18 mouse cellular contexts compared by ENCODE assay signal in the genomic region with DNA sequence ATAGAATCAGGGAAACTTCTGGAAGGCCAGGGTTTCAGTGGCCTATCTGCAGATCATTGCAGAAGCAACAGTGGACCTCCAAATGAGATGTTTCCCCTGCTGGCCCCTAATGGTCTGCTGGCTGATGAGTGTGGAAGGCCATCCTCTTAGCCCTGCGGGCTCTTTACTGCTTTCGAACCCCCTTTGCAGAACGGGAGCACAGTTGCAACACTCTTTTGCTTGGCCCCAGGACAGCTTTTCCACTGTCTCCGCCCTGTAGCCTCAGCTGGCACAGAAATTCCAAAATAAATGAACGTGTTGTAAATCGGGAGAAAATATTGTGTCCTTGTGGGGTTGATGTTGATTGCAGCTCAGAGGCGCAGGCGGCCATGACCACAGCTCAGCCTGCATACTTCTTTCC. TPM values are rescaled to one million over a fixed set of nuclear protein-coding genes. Genes with fewer than 3 reads are reported as not detected.
DNase-seq lines count a peak whose midpoint lies in the region; ATAC-seq lines count a peak whose summit lies in the region.
"Had no signal": no experiment of that assay in that cellular context is flagged by ENCODE, and none has a peak within 500 bp of the region (broad histone marks: within the 10 kb centered on the region; RNA-seq: fewer than 3 reads in every experiment).

No protein-coding gene starts in this region.

- ATAC-seq in lung, embryonic 16.5 days (ENCODE audit: low read depth), result peak; percentile 74
- ATAC-seq in hindbrain, embryonic 16.5 days, result no peak
- ATAC-seq: intestine, postnatal 0 days had no signal

- no peaks in the 10 kb centered on the region for H3K36me3 ChIP-seq in lung, embryonic 16.5 days (ENCODE audit: control insufficient read depth, insufficient read depth, low read length)
- no peaks in the 10 kb centered on the region for H3K36me3 ChIP-seq in hindbrain, embryonic 16.5 days (ENCODE audit: control insufficient read depth, insufficient read depth, low read length)
- H3K36me3 ChIP-seq: embryonic facial prominence, embryonic 13.5 days; hindbrain, embryonic 15.5 days; lung, embryonic 15.5 days; neural tube, embryonic 12.5 days had no signal

- 51% methylated on average over 8 of the region's 8 CpGs for WGBS in lung, embryonic 16.5 days
- WGBS in hindbrain, embryonic 16.5 days, result 76% methylated on average over 8 of the region's 8 CpGs

- H3K27ac ChIP-seq in lung, embryonic 16.5 days (ENCODE audit: low read length), result no peak overlapping the region
- no peak overlapping the region for H3K27ac ChIP-seq in hindbrain, embryonic 16.5 days (ENCODE audit: low read depth, low read length)
- H3K27ac ChIP-seq: hindbrain, embryonic 15.5 days; lung, embryonic 15.5 days; neural tube, embryonic 12.5 days had no signal

- H3K4me2 ChIP-seq in lung, embryonic 16.5 days (ENCODE audit: low read depth, low read length), result no peak overlapping the region
- H3K4me2 ChIP-seq in hindbrain, embryonic 16.5 days (ENCODE audit: low read length), result no peak overlapping the region
- H3K4me2 ChIP-seq: embryonic facial prominence, embryonic 13.5 days; hindbrain, embryonic 15.5 days; lung, embryonic 15.5 days; neural tube, embryonic 12.5 days had no signal

- no peak overlapping the region for H3K4me3 ChIP-seq in lung, embryonic 16.5 days (ENCODE audit: low read length)
- no peak overlapping the region for H3K4me3 ChIP-seq in hindbrain, embryonic 16.5 days (ENCODE audit: low read length)
- H3K4me3 ChIP-seq: embryonic facial prominence, embryonic 13.5 days; hindbrain, embryonic 15.5 days; lung, embryonic 15.5 days; neural tube, embryonic 12.5 days had no signal

- peak; percentile 3 for DNase-seq in gastrocnemius, adult 18-20 months (ENCODE audit: low spot score)
- no peak for DNase-seq in gastrocnemius, postnatal 4 days (ENCODE audit: low spot score in 2 of 2)
- DNase-seq in lung, adult 18-20 months, result no peak
- peak; percentile 21 for DNase-seq in R1 (ENCODE audit: low read depth, low spot score)
- DNase-seq in lung, postnatal 14 days, result peak; percentile 6
- DNase-seq: cerebellum, adult 8-10 months; layer of hippocampus, postnatal 36 days; right cerebral cortex, postnatal 4 days; thymus, adult 18-20 months had no signal

- peak overlapping the region; percentile 25; the same call in 1 of the 2 replicates for H3K9ac ChIP-seq in lung, embryonic 16.5 days (ENCODE audit: low read length)
- no peak overlapping the region for H3K9ac ChIP-seq in hindbrain, embryonic 16.5 days (ENCODE audit: low read depth, low read length)
- H3K9ac ChIP-seq: embryonic facial prominence, embryonic 13.5 days; hindbrain, embryonic 15.5 days; lung, embryonic 15.5 days; neural tube, embryonic 12.5 days had no signal

- H3K9me3 ChIP-seq in lung, embryonic 16.5 days (ENCODE audit: control insufficient read depth, low read length), result no peaks in the 10 kb centered on the region
- H3K9me3 ChIP-seq in hindbrain, embryonic 16.5 days (ENCODE audit: control insufficient read depth, low read length), result no peaks in the 10 kb centered on the region; the same call in 1 of the 2 replicates
- H3K9me3 ChIP-seq: embryonic facial prominence, embryonic 13.5 days; hindbrain, embryonic 15.5 days; lung, embryonic 15.5 days; neural tube, embryonic 12.5 days had no signal

- H3K27me3 ChIP-seq in lung, embryonic 16.5 days (ENCODE audit: control insufficient read depth, insufficient read depth, low read depth, low read length), result no peaks in the 10 kb centered on the region
- H3K27me3 ChIP-seq in hindbrain, embryonic 16.5 days (replicated peaks; ENCODE audit: control insufficient read depth, insufficient read depth, low read length), result no peaks in the 10 kb centered on the region
- H3K27me3 ChIP-seq: embryonic facial prominence, embryonic 13.5 days; hindbrain, embryonic 15.5 days; lung, embryonic 15.5 days; neural tube, embryonic 12.5 days had no signal

- H3K4me1 ChIP-seq in lung, embryonic 16.5 days (replicated peaks; ENCODE audit: control insufficient read depth, insufficient read depth, low read length), result peaks cover 3% of the 10 kb centered on the region
- H3K4me1 ChIP-seq in hindbrain, embryonic 16.5 days (ENCODE audit: control insufficient read depth, insufficient read depth, low read depth, low read length), result no peaks in the 10 kb centered on the region
- H3K4me1 ChIP-seq: hindbrain, embryonic 15.5 days; neural tube, embryonic 12.5 days had no signal

RNA-seq across cellular contexts. Expression of a gene that starts 37.7 kb away (rescaled TPM):
- total RNA-seq in gastrocnemius, adult 18-20 months (2021), result 1 to 10 TPM; 1.9 to 2.6 TPM
- total RNA-seq in gastrocnemius, postnatal 4 days (2021), result 1 to 10 TPM; 4.2 to 5.6 TPM
- 1.0 and 1.3 TPM in 2 replicates for polyA plus RNA-seq in lung, embryonic 16.5 days (2015; fragmentation: Nextera tagmentation; extraction: Ambion mirVana)
- 2.8 and 3.6 TPM in 2 replicates for polyA plus RNA-seq in hindbrain, embryonic 16.5 days (2015; fragmentation: Nextera tagmentation; extraction: Ambion mirVana)
- total RNA-seq: liver, adult 2 months; monocyte, adult 5-6 weeks had no signal
- polyA plus RNA-seq: liver, adult 2 months had no signal

Comparison
In these comparisons a context has a peak if more than half of its experiments do, and no peak if none do; other contexts are left out.
1. DNase-seq: peak in gastrocnemius, adult 18-20 months (single experiment), R1 (single experiment) and lung, postnatal 14 days (single experiment); none in gastrocnemius, postnatal 4 days (0 of 2) and lung, adult 18-20 months (0 of 2).